Mouse (Mus musculus) lung, adult 18-20 months (tissue): ENCODE measurements around the gene Gm10300.
A peak's percentile ranks its signal among the peaks of the same experiment; 100 is the strongest.

Experiments used
- DNase-seq, 2 experiments: peaks; one replicate each; pipeline ENCODE4 v3.0.0; 2022; ENCODE audit warnings: mixed read lengths in 2 of 2

The Gm10300 gene

DNA sequence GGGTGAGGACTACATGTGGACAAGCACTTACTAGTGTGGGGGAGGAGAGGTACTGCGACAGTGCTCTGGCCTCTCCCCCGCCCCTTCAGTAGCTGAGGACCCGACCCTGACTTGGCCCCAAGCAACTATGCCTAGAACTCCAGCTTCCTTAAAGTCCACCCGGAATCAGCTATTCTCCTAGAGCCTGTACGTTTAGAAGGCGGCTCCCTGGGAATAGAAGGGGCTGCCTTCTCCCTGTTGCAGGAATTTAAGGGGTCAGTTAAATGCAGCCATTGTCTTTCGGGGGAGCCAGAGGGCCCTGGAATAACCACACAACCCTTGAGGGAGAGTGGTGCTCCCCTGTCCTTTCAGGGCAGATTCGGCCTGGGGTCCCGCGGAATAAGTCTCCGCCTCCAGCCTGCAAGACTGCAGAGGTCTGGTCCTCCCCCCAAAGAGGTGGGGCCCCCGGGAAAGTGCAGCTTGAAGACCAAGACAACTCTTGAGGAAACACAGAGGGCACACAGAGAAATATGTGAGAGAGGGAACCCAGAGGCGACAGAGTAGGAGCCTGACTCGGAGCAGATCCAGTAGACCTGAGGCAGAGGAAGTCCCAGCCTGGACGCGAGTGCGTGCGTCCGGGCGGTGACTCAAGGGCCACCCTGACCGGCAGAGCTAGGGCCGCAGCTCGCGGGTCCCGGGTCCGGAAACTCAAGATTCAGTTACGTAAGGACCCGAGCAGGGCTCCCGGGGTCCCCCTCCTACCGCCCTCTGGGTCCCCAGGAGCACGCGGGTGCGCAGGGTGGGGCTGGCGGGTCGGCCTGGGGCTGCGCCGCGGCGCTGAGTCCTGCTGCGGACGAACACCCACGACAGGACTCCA lies at the start of gene Gm10300:
TSS of gene Gm10300 (plus strand) at position 621 of the 856 bp plus-strand sequence.
- DNase-seq: peak; percentile 47 to 53

DNA sequence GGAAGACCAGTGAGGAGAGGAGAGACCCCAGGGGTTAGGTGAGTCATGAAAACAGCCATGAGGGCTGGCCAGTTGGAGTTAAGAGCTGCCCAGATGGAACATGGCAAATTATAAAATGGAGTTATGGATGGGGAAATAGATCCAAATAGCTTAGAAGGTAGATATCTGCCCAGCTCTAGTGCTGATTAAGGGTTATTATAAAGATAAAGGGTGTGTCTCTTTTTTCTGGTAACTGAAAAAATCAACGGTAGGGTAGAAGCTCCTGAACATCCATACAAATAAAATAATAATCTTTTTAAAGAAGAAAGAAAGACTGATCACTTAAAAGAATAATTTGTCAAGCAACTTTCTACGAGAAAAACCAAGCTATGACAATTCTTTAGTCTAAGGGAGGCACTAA lies 49.2 kb upstream of the Gm10300 start:
- no peak for DNase-seq

DNA sequence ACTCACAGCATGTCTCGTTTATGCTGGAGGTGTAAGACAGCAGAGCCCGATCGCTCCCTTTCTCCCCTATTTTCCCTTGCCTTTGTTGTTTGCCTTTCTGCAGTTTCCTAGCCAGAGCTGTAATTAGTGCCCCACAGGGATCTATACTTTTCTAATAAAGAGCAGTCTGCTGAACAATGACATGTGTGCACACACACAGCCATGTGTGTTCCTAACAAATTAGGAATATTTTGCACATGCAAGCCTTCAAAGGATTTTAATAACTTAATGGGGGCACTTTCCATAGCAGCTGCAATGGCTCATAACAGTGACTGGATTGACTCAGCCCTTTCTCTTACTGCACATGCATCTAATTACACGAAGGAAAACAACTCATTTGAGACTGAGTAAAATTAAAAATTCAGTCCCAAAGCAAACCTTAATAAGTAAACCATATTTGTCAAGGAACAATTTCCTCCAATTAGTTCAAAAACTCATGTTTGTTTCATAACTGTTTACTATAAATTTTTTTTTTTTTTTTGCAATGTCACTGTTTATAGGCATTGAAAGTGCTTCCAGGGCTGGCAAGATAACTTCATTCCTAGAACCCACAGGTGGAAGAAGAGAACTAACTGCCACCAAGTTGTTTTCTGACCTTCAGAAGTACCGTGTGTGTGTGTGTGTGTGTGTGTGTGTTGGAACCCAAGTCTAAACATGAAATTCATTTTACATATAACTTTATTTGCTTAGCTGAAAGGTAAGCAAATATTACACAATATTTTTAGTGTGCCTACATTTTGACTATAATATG lies 48.6 kb upstream of the Gm10300 start:
- no peak for DNase-seq

DNA sequence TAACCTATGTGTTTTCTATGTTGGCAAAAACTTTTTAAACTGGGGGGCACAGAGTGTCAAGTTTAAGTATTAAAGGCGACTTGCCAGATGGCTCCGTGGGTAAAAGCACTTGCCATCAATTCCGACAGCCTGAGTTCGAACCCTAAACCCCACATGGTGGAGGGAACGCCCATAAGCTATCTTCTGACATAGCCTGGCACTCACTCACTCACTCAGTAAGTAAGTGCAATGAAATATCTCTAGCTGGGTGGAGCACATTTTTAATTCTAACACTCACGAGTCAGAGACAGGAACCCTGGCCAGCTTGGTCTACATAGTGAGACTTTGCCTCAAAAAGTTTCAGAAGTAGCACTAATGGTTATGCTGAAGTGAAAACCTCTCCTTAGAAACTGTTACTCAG lies 47.3 kb upstream of the Gm10300 start:
- no peak for DNase-seq

DNA sequence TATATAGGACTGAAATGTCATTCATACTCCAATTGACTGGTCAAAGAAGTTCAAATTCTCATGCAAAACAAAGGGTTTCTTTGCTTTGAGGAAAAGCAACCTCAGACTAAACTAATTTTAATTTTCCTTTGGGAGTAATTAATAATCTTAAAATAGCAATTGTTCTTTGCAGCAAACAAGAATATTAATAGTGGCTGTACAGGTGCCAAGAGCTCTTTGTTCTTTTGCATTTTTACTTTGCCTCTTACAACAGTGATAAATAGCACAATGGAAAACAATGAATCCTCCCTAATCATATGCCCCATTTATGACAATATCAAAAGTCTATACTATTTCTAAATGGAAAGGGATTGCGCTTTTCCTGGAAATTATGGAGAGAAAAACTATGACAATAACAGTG lies 46.7 kb upstream of the Gm10300 start:
- DNase-seq: no peak

DNA sequence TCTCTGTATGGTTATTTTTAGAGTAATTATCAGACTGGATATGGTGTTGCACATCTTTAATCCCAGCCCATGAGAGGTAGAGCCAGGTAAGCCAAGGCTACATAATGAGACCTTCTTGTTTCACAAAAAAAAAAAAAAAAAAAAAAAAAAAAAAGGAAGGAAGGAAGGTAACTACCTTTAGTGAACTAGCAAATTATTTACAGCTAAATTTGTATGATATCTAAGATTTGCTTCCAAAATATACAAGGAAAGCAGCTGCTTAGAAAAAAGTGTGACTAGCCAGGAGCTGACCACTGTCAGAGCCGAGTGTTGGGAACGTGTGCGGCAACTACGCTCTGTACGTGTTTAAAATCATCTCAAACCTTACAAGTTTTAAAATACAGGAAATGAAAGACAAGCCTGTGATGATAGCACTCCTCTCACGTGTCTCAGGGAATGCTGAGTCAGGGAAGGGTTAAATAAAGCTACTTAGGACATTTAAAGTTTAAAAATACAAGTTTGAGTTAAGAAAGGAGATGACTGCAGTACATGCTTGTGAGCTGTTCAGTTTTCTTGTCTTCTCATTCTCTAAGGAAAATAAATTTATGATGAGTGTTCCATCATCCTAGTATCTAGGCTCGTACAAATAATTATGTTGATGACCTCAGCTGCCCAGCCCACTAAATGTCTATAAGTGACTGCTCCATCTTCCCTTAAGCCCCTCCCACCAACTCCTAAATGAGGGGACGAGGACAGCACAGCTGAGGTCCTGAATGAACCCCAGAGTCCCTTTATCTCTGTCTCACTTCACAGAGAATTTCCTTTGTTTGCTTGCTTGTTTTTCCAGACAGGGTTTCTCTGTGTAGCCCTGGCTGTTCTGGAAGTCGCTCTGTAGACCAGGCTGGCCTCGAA lies 44.4 kb upstream of the Gm10300 start:
- DNase-seq: no peak

DNA sequence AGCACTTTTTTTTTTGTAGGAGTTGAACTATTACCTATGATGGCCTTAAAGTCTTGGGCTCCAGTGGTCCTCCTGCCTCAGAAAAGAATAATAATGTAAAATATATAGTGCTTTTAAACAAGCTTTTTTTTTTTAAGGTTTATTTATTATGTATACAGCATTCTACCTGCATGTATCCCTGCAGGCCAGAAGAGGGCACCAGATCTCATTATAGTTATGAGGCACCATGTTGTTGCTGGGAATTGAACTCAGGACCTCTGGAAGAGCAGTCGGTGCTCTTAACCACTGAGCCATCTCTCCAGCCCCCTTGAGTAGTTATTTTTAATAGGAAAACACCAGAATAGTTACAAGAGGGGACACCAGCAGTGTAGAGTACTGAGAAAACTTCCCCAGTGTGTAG lies 41.3 kb upstream of the Gm10300 start:
- DNase-seq: no peak

DNA sequence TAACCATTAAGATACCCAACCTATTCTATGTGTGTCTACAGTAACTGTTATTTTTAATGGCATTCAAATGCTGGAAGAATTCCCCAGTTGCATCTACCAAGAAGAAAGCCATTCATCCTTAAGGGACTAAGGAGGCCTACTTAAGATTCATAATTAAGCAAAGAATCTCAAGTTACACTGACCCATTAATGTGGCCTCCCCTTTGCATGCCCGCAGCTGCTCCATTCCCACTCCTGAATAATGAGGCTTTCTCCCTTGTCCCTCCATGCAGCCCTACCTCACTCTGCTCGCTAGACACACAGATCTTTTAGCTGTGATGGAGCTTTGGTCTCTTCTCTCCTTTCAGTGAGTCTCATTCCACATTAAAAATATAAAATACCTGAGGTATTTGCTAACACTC lies 40.3 kb upstream of the Gm10300 start:
- DNase-seq: no peak

DNA sequence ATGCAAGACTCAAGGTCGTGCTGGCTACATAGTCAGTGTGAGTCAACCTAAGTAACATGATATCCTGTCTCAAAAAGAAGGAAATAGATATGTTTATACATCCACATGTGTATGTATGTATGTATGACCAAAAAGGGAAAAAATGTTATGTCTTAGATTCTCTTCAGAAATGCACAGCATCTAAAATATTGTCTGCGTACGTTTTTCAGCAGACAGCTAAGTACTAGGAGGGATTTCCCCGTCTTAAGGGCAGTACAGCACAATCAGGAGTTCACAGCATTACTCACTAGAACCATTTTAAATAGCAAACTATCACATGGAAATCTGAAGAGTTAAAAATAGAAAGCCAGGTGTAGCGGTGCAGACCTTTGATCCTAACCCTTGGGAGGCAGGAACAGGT lies 37.4 kb upstream of the Gm10300 start:
- DNase-seq: no peak

DNA sequence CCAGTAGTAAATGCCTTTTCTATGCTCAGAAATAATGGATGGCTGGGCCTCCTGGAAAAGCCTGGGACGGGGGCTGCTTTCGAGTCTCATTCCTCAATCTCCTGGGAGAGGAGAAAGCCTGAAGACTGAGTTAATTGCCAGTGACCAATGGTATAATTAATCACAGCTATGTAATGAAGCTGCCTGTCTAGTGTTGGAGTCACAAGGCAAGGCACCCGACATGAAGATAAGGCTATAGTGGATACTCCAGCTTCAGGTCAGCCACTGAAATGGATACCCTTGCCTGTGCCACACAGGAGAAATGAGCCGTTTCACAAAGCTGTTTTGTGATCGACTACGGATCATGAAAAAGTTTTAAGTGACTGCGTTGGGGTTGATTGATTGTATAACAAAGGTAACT lies 36.5 kb upstream of the Gm10300 start:
- no peak for DNase-seq

DNA sequence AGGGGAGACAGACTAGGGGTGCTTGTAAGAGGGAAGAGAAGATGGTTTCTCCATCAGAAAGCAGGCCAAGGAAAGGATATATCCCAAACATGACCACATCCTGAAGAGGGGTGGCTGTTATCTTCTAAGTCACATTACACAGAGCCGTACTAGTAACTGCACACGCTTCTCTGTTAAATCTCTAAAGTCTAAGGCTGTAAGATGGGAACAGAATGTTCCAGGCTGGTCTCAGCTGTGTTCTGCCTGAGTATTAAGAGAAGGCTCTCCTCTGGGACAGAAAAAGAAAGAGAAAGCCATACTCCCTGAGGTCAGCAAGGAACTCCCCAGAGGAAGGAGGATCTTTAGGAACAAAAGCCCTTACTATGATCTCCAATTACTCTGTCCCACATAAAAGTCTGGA lies 35.7 kb upstream of the Gm10300 start:
- DNase-seq: peak in 1 of 2 experiments; percentile 24

DNA sequence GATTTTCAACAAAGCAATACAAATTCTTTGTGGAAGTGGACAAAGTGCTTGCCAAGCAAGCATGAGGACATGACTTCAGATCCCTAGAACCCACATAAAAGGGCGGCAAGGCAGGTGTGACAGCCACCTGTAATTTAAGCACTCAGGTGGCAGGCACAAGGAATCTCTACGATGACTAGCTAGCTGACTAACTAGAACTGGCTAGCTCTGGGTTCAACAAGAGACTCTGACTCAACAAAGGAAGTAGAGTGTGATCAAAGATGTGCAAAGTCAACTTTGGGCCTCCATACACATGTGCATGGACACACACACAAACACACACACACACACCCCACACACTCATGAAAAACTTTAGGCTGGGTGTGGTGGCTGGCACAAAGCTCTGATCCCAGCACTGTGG lies 35.0 kb upstream of the Gm10300 start:
- DNase-seq: no peak

DNA sequence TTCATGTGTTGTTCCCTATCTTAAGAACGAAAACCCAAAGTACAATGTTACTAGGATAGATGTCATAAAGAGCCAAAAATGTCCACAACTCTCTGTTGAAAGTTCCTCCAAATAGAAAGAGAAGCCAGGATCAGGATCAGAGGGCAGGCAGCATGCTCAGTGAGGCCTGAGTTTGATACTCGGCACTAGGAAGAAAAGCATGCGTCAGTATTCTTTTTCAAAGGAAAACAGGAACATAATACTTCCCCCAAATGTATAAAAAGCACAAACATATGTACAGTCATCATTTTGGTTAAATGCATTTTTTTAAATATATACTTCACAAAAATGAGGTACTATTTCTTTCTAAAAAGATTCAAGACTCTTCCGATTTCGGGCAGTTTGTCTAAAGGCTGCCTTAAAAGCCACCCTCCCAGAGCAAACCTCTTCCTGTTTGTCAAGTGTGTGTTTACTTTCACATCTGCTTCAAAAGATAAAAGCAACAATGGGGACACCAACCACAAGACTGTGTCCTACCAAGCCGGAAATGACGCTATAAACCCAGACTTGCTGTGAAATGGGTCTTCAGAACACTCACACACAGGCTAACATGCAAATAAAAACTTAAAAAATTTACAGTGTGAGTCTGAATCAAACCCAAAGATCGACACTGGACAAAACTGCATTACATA lies 34.4 kb upstream of the Gm10300 start:
- peak; percentile 51 to 68 for DNase-seq

DNA sequence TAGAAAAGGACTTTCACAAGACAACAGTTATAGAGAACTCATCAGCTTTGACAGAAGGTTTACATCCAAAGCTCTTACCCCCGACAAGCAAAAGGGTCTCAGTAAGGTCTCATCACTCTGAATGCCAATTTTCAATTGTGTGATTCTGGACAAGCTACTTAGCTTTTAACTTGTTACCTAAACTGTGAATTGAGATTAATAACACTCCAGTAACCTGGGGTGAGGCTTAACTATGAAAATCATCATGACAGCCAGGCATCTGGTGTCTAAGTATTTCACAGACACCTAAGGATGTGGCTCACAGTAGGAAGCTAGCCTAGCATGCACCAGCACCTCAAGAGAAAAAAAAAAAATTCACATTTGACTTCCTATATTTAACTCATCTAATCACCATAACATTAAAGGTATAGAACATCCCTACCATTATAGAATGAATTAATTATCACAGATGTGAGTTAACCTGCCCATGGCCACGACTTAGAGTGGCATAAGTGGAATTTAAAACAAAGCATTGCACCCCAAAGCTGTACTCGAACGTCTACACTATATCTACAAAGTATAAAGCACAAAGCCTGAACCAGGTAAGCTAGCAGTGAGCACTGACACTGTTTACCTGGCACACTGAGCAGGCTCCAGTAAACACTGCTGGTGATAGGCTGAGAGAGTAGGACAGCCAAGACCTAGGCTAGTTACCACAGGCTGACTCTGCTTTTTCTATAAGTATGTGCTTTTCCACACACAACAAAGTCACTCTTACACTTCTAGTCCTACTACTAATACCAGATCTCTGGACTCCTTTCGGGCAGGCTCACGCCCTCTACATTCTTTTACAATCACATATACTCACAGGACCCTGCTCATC lies 32.8 kb upstream of the Gm10300 start:
- no peak for DNase-seq

DNA sequence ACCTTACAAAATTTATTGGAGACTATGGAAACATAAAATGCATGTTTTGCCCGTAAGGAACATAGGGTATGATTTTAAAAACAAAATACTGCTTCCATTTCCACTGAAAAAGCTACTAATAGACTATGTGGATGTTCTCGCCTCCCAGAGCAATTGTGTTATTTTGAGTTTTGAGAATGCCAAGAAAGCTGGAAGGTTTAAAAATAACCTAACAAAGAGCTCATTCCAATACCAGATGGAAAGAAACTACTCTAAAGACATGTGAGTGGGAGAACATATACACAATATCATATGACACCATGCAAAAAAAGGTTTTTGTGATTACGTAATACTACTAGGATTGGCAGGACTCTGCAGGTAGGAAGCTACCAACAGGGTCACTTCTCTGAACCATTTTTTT lies 30.8 kb upstream of the Gm10300 start:
- no peak for DNase-seq

DNA sequence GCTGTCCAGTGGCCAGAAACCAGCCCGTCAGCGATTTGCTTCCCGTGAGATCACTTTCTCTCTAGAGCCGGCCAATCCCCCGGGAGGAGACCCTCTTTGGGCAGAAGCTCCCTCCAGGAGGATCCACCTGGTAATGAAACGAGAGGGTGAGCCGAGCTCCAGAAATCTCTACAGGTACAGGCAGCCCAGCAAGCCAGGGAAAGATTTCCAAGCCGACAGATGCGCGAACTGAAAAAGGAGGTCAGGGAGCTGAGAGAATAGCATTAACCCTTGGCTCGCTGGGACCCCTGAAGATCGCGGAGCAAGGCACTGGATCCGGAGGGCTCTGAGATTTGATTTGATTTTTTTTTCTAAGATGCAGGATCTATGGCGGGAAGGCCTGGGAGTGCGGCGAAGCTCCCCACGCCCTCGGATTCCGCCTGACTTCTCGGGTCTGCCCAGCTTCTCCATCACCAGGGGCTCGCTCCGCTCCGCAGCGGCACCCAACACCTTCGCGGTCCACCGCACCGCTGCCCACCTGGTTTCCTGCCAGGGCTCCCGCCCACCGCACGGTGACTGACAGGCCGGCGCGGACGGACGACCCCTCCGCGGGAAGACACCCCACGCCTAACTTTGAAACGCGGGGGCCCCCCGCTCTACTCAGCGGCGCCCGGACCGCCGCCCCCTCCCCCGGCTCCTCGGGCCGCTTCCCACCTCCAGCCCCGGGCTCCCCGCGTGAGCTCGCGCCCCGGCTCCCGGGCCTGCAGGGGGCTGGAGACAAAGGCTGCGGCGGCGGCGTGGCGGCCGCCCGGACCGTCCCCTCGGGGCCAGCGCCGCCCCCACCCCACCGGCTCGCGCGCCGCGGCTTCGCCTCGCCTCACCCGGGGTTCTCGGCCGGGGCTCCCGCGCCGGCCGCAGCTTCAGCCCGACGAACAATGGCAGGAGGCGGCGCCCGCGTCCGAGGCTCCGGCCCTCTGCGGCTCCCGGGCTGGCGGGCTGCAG lies 26.2 kb upstream of the Gm10300 start:
- DNase-seq: peak; percentile 30 to 46

DNA sequence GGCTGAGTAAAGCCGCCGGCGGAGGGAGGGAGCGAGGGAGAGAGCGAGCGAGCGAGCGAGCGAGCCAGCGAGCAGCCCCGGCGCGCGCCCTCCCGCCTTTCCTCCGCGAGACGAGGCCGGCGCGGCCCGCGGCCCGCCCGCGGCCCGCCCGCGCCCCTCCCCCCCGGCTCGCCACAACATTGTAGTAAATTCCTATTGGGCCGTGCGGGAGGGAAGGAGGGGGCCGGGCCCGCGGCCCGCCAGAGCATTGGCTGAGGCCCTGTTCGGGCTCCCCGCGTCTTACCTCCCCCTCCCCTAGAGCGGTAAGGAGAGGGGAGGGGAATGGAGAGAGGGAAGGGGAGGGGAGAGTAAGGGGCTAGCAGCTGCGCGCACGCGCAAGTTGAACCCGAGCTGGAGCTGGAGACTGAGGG lies 25.5 kb upstream of the Gm10300 start:
- peak; percentile 90 to 94 for DNase-seq

DNA sequence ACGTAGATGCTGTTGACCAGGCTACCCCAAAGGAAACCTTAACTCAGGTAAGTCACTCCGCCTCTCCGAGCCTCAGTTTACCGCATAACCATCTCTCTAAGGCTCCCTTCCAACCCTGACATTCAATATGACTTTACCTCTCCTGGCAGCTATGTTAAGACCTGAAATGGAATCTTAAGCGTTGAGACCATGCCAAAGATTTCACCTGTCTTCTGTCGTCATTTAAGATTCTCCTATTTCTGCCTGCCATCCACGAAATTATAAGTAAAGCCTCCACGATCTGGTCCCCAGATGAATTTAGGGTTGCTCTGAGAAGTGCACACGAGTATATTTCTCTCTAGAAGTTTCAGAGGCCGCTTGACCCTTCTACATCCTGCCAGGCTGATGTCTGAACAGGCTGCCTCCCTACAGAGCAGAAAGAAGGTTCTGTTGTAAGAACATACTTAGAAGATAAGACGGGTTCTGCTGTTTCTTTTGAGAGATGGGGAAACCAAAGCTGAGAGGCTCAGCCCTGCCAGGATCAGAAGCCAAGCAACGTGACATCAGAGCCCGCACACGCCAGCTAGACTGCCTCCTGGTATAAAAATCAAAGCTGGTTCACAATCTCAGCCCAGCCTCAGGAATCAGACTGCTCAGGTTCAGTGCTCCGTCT lies 24.8 kb upstream of the Gm10300 start:
- no peak for DNase-seq
